In genomic region chr11:101617849-101618248, GRCm38 (mm10) we compare ENCODE assay signal across 10 mouse cellular contexts. TPM values are rescaled to one million over a fixed set of nuclear protein-coding genes. Genes with fewer than 3 reads are reported as not detected.
A peak's percentile ranks its signal among the peaks of the same experiment; 100 is the strongest.
DNase-seq lines count a peak whose midpoint lies in the region; ATAC-seq and TF ChIP-seq lines count a peak whose summit lies in the region.
"Had no signal": no experiment of that assay in that cellular context is flagged by ENCODE, and none has a peak within 500 bp of the region (broad histone marks: within the 10 kb centered on the region; RNA-seq: fewer than 3 reads in every experiment).

No protein-coding gene starts in this region.

- H3K4me3 ChIP-seq in heart, embryonic 13.5 days: no peak overlapping the region
- H3K4me3 ChIP-seq in MEL (ENCODE audit: control insufficient read depth in 1 of 2, insufficient read depth in 1 of 2, low read depth in 2 of 2, low read length in 2 of 2): no peak overlapping the region
- no peak overlapping the region for H3K4me3 ChIP-seq in embryonic facial prominence, embryonic 13.5 days
- H3K4me3 ChIP-seq in midbrain, embryonic 10.5 days: peak overlapping the region; percentile 43
- H3K4me3 ChIP-seq: layer of hippocampus, adult 2 months had no signal

- intact Hi-C loops in heart, postnatal 36 days (cut with DNase I): no loop called here

- no peak for TF ChIP-seq POLR2A in MEL (IDR thresholded peaks at IDR 0.05; ENCODE audit: control insufficient read depth in 1 of 2, insufficient read depth in 1 of 2, low read depth in 1 of 2, low read length in 2 of 2, poor library complexity in 1 of 2)

- H3K4me2 ChIP-seq in heart, embryonic 13.5 days: peak overlapping the region; percentile 51
- peak overlapping the region; percentile 44 for H3K4me2 ChIP-seq in embryonic facial prominence, embryonic 13.5 days

- no peaks in the 10 kb centered on the region for H3K9me3 ChIP-seq in heart, embryonic 13.5 days
- H3K9me3 ChIP-seq in MEL (replicated peaks; ENCODE audit: insufficient read depth, low read length): no peaks in the 10 kb centered on the region
- H3K9me3 ChIP-seq in embryonic facial prominence, embryonic 13.5 days: no peaks in the 10 kb centered on the region
- no peaks in the 10 kb centered on the region for H3K9me3 ChIP-seq in midbrain, embryonic 10.5 days (replicated peaks)

- peaks cover 25% of the 10 kb centered on the region for H3K4me1 ChIP-seq in heart, embryonic 13.5 days
- peaks cover 0 to 10% of the 10 kb centered on the region in 2 experiments; a peak in 2 of 4 replicates for H3K4me1 ChIP-seq in MEL (ENCODE audit: control insufficient read depth in 1 of 2, insufficient read depth in 2 of 2, low read length in 2 of 2)
- peaks cover 17% of the 10 kb centered on the region for H3K4me1 ChIP-seq in embryonic facial prominence, embryonic 13.5 days
- peaks cover 42% of the 10 kb centered on the region for H3K4me1 ChIP-seq in midbrain, embryonic 10.5 days

- no peaks in the 10 kb centered on the region for H3K79me2 ChIP-seq in MEL (ENCODE audit: control insufficient read depth, insufficient read depth, low read length, poor library complexity)

- H3K9ac ChIP-seq in heart, embryonic 13.5 days: no peak overlapping the region
- H3K9ac ChIP-seq in MEL (ENCODE audit: control insufficient read depth, low read depth, low read length, poor library complexity, severe bottlenecking): no peak overlapping the region
- H3K9ac ChIP-seq in embryonic facial prominence, embryonic 13.5 days: no peak overlapping the region

- WGBS in heart, embryonic 13.5 days: 9% methylated on average over 8 of the region's 8 CpGs
- WGBS in embryonic facial prominence, embryonic 13.5 days: 8% methylated on average over 6 of the region's 8 CpGs
- WGBS in midbrain, embryonic 10.5 days: 4% methylated on average over 8 of the region's 8 CpGs

- DNase-seq in heart, postnatal 36 days: no peak
- DNase-seq in MEL (ENCODE audit: low read depth, low spot score): peak; percentile 86
- peak; percentile 52 for DNase-seq in kidney, postnatal 14 days
- peak; percentile 87 for DNase-seq in midbrain, embryonic 10.5 days (ENCODE audit: low spot score)
- DNase-seq in thymus, postnatal 14 days: peak; percentile 67

- no peak for TF ChIP-seq RAD21 in MEL (IDR thresholded peaks at IDR 0.05; ENCODE audit: low read depth, low read length)

- no peak for TF ChIP-seq EP300 in MEL (IDR thresholded peaks at IDR 0.05; ENCODE audit: low read depth in 1 of 2, low read length in 2 of 2)

- H3K27me3 ChIP-seq in heart, embryonic 13.5 days (replicated peaks): peaks cover 10% of the 10 kb centered on the region
- peaks cover 0 to 2% of the 10 kb centered on the region in 2 experiments; a peak in 1 of 4 replicates for H3K27me3 ChIP-seq in MEL (ENCODE audit: control insufficient read depth in 1 of 2, insufficient read depth in 2 of 2, low read length in 2 of 2)
- H3K27me3 ChIP-seq in embryonic facial prominence, embryonic 13.5 days: no peaks in the 10 kb centered on the region
- H3K27me3 ChIP-seq in midbrain, embryonic 10.5 days (ENCODE audit: low read depth, poor library complexity, severe bottlenecking): no peaks in the 10 kb centered on the region

- ATAC-seq in heart, embryonic 13.5 days (ENCODE audit: extremely low read depth, insufficient number of reproducible peaks, low FRiP score, low TSS enrichment): no peak
- no peak for ATAC-seq in embryonic facial prominence, embryonic 13.5 days (ENCODE audit: insufficient number of reproducible peaks, insufficient read depth, low FRiP score, low TSS enrichment, low read depth)
- ATAC-seq in cerebellum, adult (ENCODE audit: insufficient number of reproducible peaks, low FRiP score, low TSS enrichment): no peak

- no peak for TF ChIP-seq CTCF in MEL (IDR thresholded peaks at IDR 0.05 in 2 of 3, conservative IDR thresholded peaks at IDR 0.05 in 1 of 3; ENCODE audit: control insufficient read depth in 1 of 3, insufficient read depth in 1 of 3, low read depth in 2 of 3, low read length in 3 of 3, poor library complexity in 1 of 3, severe bottlenecking in 1 of 3)

- H3K27ac ChIP-seq in heart, embryonic 13.5 days (replicated peaks): no peak overlapping the region
- no peak overlapping the region for H3K27ac ChIP-seq in MEL (ENCODE audit: control insufficient read depth, low read depth, low read length)
- H3K27ac ChIP-seq in embryonic facial prominence, embryonic 13.5 days: no peak overlapping the region
- peak overlapping the region; percentile 85 for H3K27ac ChIP-seq in midbrain, embryonic 10.5 days (replicated peaks)
- H3K27ac ChIP-seq: layer of hippocampus, adult 2 months had no signal

- H3K36me3 ChIP-seq in heart, embryonic 13.5 days: no peaks in the 10 kb centered on the region
- H3K36me3 ChIP-seq in MEL (ENCODE audit: control insufficient read depth in 1 of 2, insufficient read depth in 2 of 2, low read length in 2 of 2): peaks cover 0 to 6% of the 10 kb centered on the region in 2 experiments; a peak in 2 of 4 replicates
- H3K36me3 ChIP-seq in embryonic facial prominence, embryonic 13.5 days: no peaks in the 10 kb centered on the region
- no peaks in the 10 kb centered on the region for H3K36me3 ChIP-seq in midbrain, embryonic 10.5 days
- H3K36me3 ChIP-seq: G1E had no signal

TF ChIP-seq in MEL, 35 proteins besides CTCF, POLR2A, EP300 and RAD21:
- TF ChIP-seq MAZ (IDR thresholded peaks at IDR 0.05; ENCODE audit: low read depth, low read length) (no peak), SIN3A (IDR thresholded peaks at IDR 0.05; ENCODE audit: low read length) (no peak), ZMIZ1 (IDR thresholded peaks at IDR 0.05; ENCODE audit: low read depth, low read length) (no peak), MAFK (IDR thresholded peaks at IDR 0.05; ENCODE audit: borderline replicate concordance, low read depth, low read length) (no peak), TBP (IDR thresholded peaks at IDR 0.05; ENCODE audit: low read depth, low read length) (no peak), E2F4 (IDR thresholded peaks at IDR 0.05; ENCODE audit: borderline replicate concordance, low read depth, low read length) (no peak), POLR2AphosphoS5 (IDR thresholded peaks at IDR 0.05; ENCODE audit: borderline replicate concordance, low read depth, low read length) (no peak)

RNA-seq across cellular contexts. Expression of gene Rdm1, which starts 9.1 kb away (rescaled TPM):
- polyA plus RNA-seq in heart, embryonic 13.5 days (2015; fragmentation: Nextera tagmentation; extraction: Ambion mirVana): 31.8 and 37.0 TPM in 2 replicates
- total RNA-seq in heart, postnatal 36 days (2021): 10 to 100 TPM; 41.6 to 47.3 TPM
- 6.5 and 6.7 TPM in 2 replicates for total RNA-seq in MEL (2012; rRNA removed)
- 1 to 10 TPM in 1 of 2 experiments, not detected in 1; 6.8 TPM for polyA plus RNA-seq in MEL (2012; ENCODE audit: insufficient read depth in 1 of 2, insufficient read length in 2 of 2, low read depth in 1 of 2, low replicate concordance in 2 of 2, missing spikeins in 1 of 2)
- 55.5 and 63.7 TPM in 2 replicates for polyA plus RNA-seq in embryonic facial prominence, embryonic 13.5 days (2015; fragmentation: Nextera tagmentation; extraction: Ambion mirVana)
- 35.2 and 39.2 TPM in 2 replicates for polyA plus RNA-seq in midbrain, embryonic 10.5 days (2016; fragmentation: Nextera tagmentation; extraction: Ambion mirVana)

RNA-seq across cellular contexts. Expression of gene Gm11634, which starts 18.8 kb away (rescaled TPM):
- polyA plus RNA-seq in heart, embryonic 13.5 days (2015; fragmentation: Nextera tagmentation; extraction: Ambion mirVana): not detected in 2 replicates
- total RNA-seq in heart, postnatal 36 days (2021): not detected
- total RNA-seq in MEL (2012; rRNA removed): not detected in 2 replicates
- not detected for polyA plus RNA-seq in MEL (2012; ENCODE audit: insufficient read depth in 1 of 2, insufficient read length in 2 of 2, low read depth in 1 of 2, low replicate concordance in 2 of 2, missing spikeins in 1 of 2)
- polyA plus RNA-seq in embryonic facial prominence, embryonic 13.5 days (2015; fragmentation: Nextera tagmentation; extraction: Ambion mirVana): not detected in 2 replicates
- 0.22 TPM in 1 of 2 replicates, not detected in the other for polyA plus RNA-seq in midbrain, embryonic 10.5 days (2016; fragmentation: Nextera tagmentation; extraction: Ambion mirVana)
- total RNA-seq: G1E; layer of hippocampus, adult 2 months had no signal
- polyA plus RNA-seq: G1E had no signal

RNA-seq across cellular contexts. Expression of gene Tmem106a, which starts 35.8 kb away (rescaled TPM):
- 4.0 and 4.4 TPM in 2 replicates for polyA plus RNA-seq in heart, embryonic 13.5 days (2015; fragmentation: Nextera tagmentation; extraction: Ambion mirVana)
- 1 to 10 TPM; 3.6 to 4.7 TPM for total RNA-seq in heart, postnatal 36 days (2021)
- 0.23 and 0.36 TPM in 2 replicates for total RNA-seq in MEL (2012; rRNA removed)
- under 1 TPM in 1 of 2 experiments, not detected in 1; 0.81 TPM for polyA plus RNA-seq in MEL (2012; ENCODE audit: insufficient read depth in 1 of 2, insufficient read length in 2 of 2, low read depth in 1 of 2, low replicate concordance in 2 of 2, missing spikeins in 1 of 2)
- 3.6 and 3.8 TPM in 2 replicates for polyA plus RNA-seq in embryonic facial prominence, embryonic 13.5 days (2015; fragmentation: Nextera tagmentation; extraction: Ambion mirVana)
- 2.0 and 3.9 TPM in 2 replicates for polyA plus RNA-seq in midbrain, embryonic 10.5 days (2016; fragmentation: Nextera tagmentation; extraction: Ambion mirVana)

RNA-seq across cellular contexts. Expression of gene Arl4d, which starts 47.5 kb away (rescaled TPM):
- polyA plus RNA-seq in heart, embryonic 13.5 days (2015; fragmentation: Nextera tagmentation; extraction: Ambion mirVana): 8.7 and 9.1 TPM in 2 replicates
- total RNA-seq in heart, postnatal 36 days (2021): 10 to 100 TPM; 23.4 to 23.5 TPM
- 0.23 and 0.33 TPM in 2 replicates for total RNA-seq in MEL (2012; rRNA removed)
- under 1 TPM in 1 of 2 experiments, not detected in 1; 0.17 TPM for polyA plus RNA-seq in MEL (2012; ENCODE audit: insufficient read depth in 1 of 2, insufficient read length in 2 of 2, low read depth in 1 of 2, low replicate concordance in 2 of 2, missing spikeins in 1 of 2)
- 3.3 and 3.4 TPM in 2 replicates for polyA plus RNA-seq in embryonic facial prominence, embryonic 13.5 days (2015; fragmentation: Nextera tagmentation; extraction: Ambion mirVana)
- polyA plus RNA-seq in midbrain, embryonic 10.5 days (2016; fragmentation: Nextera tagmentation; extraction: Ambion mirVana): 4.3 and 4.4 TPM in 2 replicates

Comparison
In these comparisons a context has a peak if more than half of its experiments do, and no peak if none do; other contexts are left out.
1. DNase-seq: peak in MEL (single experiment), kidney, postnatal 14 days (single experiment), midbrain, embryonic 10.5 days (single experiment) and thymus, postnatal 14 days (single experiment); none in heart, postnatal 36 days (0 of 2).